9 mouse cellular contexts compared by ENCODE assay signal in the genomic region with DNA sequence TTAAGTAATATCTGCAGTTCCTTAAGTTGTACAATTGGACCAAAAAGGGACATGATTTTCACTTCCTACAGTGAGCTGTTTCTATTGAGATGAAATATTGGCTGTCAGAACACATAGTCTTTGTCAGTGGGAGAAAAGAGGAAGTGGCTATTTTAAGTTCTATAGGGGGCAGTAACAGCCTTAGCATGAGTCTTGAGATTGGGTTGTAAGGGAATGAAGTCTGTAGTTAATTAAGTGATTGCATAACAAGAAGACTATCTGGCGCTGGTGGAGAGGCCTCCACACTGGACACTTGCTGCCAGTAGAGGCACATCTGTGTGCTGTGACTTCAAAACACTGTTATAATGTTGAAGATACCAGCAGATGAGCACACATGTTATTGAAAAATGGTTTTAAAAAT.
DNase-seq lines count a peak whose midpoint lies in the region; ATAC-seq and TF ChIP-seq lines count a peak whose summit lies in the region.
"Had no signal": no experiment of that assay in that cellular context is flagged by ENCODE, and none has a peak within 500 bp of the region (broad histone marks: within the 10 kb centered on the region; RNA-seq: fewer than 3 reads in every experiment).

No protein-coding gene starts in this region.

- H3K27me3 ChIP-seq in hindbrain, embryonic 12.5 days, result no peaks in the 10 kb centered on the region
- H3K27me3 ChIP-seq: limb, embryonic 15.5 days had no signal

- H3K4me1 ChIP-seq in bone marrow macrophage, adult 2 months (ENCODE audit: control insufficient read depth, insufficient read depth, low read length), result peaks cover 8% of the 10 kb centered on the region
- no peaks in the 10 kb centered on the region for H3K4me1 ChIP-seq in hindbrain, embryonic 12.5 days
- H3K4me1 ChIP-seq: limb, embryonic 15.5 days had no signal

- H3K4me3 ChIP-seq in bone marrow macrophage, adult 2 months (ENCODE audit: insufficient read depth, low read length), result no peak overlapping the region
- no peak overlapping the region for H3K4me3 ChIP-seq in hindbrain, embryonic 12.5 days
- H3K4me3 ChIP-seq: limb, embryonic 15.5 days had no signal

- WGBS in hindbrain, embryonic 12.5 days, result 59% methylated on average over 1 of the region's 1 CpGs

- H3K4me2 ChIP-seq in hindbrain, embryonic 12.5 days (replicated peaks), result no peak overlapping the region
- H3K4me2 ChIP-seq: limb, embryonic 15.5 days had no signal

- 0 out of 2 replicates have a peak overlapping the region, but pooled peaks have one; percentile 12 for H3K27ac ChIP-seq in bone marrow macrophage, adult 2 months (ENCODE audit: insufficient read depth, low read depth, low read length)
- no peak overlapping the region for H3K27ac ChIP-seq in hindbrain, embryonic 12.5 days
- H3K27ac ChIP-seq: limb, embryonic 15.5 days had no signal

- TF ChIP-seq POLR2A in bone marrow macrophage, adult 2 months (IDR thresholded peaks at IDR 0.05; ENCODE audit: borderline replicate concordance, low read depth, low read length), result no peak

- TF ChIP-seq CTCF in bone marrow macrophage, adult 2 months (IDR thresholded peaks at IDR 0.05; ENCODE audit: low read depth, low read length), result no peak

- H3K36me3 ChIP-seq in hindbrain, embryonic 12.5 days, result no peaks in the 10 kb centered on the region
- H3K36me3 ChIP-seq: limb, embryonic 15.5 days had no signal

- no peak overlapping the region for H3K9ac ChIP-seq in hindbrain, embryonic 12.5 days
- H3K9ac ChIP-seq: limb, embryonic 15.5 days had no signal

- ATAC-seq in hindbrain, embryonic 12.5 days (ENCODE audit: low FRiP score), result no peak
- no peak for ATAC-seq in erythroblast, adult 5-6 weeks (replicated peaks; ENCODE audit: low FRiP score, poor library complexity, severe bottlenecking)

- no peaks in the 10 kb centered on the region for H3K9me3 ChIP-seq in hindbrain, embryonic 12.5 days (replicated peaks)
- H3K9me3 ChIP-seq: limb, embryonic 15.5 days had no signal

- DNase-seq in kidney, adult 9 months, result peak; percentile 15
- no peak for DNase-seq in kidney, adult 11 months
- peak; percentile 70 for DNase-seq in heart, adult 8-10 months (ENCODE audit: low spot score)
- DNase-seq in lung, postnatal 10 days, result peak; percentile 57
- no peak for DNase-seq in thymus, postnatal 25 days

Comparison
In these comparisons a context has a peak if more than half of its experiments do, and no peak if none do; other contexts are left out.
1. DNase-seq: peak in kidney, adult 9 months (single experiment), heart, adult 8-10 months (single experiment) and lung, postnatal 10 days (single experiment); none in kidney, adult 11 months (single experiment) and thymus, postnatal 25 days (single experiment).